Mouse (Mus musculus): ENCODE results near the gene Atg7.

The Atg7 gene

DNA sequence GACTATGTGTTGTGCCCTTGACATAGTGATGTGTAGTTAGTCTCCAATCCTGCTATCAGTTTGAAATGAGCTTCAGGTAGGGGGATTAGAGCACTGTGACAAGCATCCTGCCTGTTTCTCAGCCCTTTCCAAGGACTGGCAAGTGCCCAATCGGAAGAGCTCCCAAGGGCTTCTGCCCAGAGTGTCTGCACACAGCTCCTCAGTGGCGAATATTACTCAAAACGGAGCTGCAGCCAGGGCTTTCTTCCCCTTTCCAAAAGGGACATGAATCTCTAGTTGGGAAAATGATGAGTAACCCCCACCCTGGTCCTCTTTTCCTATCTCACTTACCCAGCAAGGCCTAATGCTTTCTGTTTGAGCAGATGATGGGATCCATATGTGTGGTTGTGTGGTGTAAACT lies 90.8 kb downstream of the Atg7 start:
- no peak for DNase-seq (ENCODE audit: low read depth, low spot score)

GRCm38 (mm10) chr6:114735054-114735453 lies 92.2 kb downstream of the Atg7 start:
- DNase-seq (ENCODE audit: low read depth, low spot score), result no peak

DNA sequence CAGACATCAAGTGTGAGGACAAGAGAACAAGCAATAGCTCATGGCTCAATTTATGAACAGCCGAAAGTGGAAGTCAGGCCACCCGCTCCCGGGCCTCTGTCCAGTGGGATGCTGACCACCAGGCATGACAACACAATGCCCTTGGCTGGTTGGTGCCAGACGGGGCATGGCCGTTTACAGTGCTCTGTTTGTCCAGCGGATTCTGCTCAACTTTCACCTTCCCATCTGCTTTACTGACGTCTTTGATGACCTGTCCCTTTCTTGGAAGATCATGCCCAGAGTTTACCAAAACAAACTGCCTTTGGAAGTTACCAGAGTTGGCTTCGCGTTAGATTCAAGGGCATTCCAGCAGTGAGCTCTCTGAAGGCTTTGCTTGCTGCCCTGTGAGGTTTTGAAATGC lies 93.5 kb downstream of the Atg7 start:
- DNase-seq (ENCODE audit: low read depth, low spot score), result no peak

DNA sequence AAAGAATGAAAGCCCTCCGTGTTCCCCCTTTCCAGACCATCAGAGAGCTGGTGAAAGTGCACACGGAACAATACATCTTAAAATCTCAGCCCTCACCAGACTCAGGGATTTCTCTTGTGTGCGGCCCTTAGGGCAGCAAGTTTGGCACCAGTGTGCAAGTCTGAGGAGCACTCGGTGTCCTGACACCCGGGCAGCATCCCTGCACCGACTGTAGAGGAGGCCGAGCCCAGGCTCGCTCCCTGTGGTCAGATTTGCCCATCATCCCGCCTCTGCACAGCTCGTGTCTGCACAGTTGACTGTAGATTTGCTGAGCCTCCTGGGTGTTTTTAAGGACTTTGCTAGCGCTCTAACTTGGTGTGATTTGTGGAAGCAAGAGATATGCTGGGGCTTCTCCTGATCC lies 94.3 kb downstream of the Atg7 start:
- no peak for DNase-seq (ENCODE audit: low read depth, low spot score)

DNA sequence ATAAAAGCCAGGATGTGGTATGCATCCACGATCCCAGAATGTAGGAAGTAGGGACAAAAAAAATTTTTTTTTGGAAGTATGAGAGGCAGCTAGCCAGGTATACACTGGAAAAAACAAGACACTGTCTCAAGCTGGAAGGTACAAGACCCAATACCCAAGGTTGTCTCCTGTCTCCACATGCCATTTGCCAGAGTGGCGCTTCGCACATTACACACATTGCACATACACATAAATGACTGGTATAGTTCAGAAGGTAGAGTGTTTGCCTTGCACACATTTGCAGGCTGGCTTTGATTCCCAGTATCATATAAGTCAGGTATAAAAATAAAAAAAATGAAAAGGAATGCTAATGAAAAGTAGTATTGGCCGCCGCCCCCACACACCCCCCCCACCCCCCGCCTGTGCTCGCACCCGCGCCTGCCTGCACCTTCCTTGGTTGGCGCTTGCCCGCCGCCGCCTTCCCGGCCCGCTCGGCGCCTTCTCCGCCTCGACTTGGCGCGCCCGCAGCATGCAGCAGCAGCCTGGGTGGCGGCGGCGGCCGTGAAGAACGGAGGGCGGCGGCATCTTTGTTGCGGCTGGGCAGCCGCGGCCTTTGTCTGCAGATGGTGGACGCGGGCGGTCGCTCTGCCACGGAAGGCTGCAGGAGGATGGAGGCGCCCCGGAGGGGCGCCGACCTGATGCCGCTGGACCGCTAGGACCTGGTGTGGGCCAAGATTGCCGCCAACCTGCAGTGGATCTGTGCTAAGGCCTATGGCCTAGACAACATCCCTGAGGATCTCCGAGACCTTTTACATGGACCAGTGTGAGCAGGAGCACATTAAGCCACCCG lies 95.2 kb downstream of the Atg7 start:
- DNase-seq (ENCODE audit: low read depth, low spot score), result no peak

DNA sequence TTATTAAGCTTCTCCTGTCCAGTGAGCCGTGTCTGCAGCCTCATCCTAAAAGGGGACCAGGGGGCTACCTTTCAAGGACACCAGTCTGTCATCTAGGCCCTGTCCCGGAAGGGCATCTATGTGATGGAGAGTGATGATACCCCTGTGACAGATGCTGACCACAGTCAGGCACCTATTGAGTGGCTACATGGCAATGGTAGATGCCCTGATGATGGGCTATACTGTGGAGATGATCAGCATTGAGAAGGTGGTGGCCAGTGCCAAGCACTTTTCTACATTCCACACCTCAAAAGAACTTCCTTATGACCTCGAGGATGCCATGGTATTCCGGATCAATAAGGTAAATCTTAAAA lies 95.8 kb downstream of the Atg7 start:
- DNase-seq (ENCODE audit: low read depth, low spot score), result no peak

- DNase-seq (ENCODE audit: low read depth, low spot score), result no peak
These were observed 99.5 kb downstream of the Atg7 start for GRCm38 (mm10) chr6:114742209-114743003.

- no peak for DNase-seq (ENCODE audit: low read depth, low spot score)
These were observed 100.2 kb downstream of the Atg7 start for GRCm38 (mm10) chr6:114743126-114743525.

DNA sequence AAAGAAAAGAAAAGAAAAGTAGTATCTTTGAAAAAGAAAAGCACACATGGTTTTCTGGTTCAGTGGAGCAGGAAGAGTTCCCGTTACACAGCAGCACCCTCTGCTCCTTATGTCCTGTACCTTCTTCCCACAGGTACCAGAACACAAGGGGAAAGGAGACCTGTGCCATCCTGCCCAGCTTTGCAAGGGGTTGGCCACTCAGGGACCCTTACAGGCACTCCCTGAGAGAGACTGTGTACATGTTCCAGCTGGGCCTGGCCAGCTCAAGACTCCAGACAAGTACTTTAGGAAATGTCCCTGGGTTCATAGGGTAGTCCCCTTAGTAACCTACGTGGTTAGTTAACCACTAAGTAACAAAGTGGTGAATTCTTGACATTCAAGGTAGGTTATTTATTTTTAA lies 100.9 kb downstream of the Atg7 start:
- no peak for DNase-seq (ENCODE audit: low read depth, low spot score)

- no peak for DNase-seq (ENCODE audit: low read depth, low spot score)
These were observed 103.6 kb downstream of the Atg7 start for GRCm38 (mm10) chr6:114746439-114746974.

DNA sequence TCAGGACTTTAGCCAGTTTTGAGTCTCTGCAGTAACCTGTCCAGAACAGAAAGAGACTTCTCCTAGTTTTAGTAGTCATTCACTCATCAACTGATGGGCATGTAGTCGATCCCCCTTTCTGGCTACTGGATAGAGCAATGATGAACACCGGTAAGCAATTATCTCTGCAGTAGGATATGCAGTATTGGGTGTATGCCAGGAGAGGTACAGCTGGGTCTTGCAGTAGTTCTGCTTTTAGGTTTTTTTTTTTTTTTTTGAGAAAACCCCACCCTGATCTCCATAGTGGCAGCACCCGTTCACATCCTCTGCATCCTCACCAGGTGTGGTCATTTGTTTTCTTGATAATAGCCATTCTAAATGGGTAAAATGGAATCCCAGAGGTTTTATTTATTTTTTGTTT lies 105.5 kb downstream of the Atg7 start:
- no peak for DNase-seq (ENCODE audit: low read depth, low spot score)

DNA sequence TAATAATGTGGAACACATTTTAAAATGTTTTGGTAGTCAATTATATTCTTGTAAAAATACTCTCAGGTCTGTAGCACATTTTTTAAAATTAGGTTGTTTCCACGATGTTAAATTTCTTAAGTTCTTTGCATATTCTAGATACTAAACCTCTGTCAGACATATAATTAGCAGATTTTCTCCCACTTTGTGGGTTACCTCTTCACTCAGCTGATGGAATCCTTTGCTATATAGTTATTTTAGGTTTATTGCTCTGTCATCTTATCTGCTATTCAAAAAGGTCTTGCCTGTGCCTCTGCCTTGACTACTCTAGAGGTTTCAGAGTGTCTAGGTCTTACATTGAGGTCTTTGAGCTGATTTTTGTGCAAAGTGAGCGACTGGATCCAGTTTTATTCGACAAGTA lies 106.0 kb downstream of the Atg7 start:
- no peak for DNase-seq (ENCODE audit: low read depth, low spot score)

DNA sequence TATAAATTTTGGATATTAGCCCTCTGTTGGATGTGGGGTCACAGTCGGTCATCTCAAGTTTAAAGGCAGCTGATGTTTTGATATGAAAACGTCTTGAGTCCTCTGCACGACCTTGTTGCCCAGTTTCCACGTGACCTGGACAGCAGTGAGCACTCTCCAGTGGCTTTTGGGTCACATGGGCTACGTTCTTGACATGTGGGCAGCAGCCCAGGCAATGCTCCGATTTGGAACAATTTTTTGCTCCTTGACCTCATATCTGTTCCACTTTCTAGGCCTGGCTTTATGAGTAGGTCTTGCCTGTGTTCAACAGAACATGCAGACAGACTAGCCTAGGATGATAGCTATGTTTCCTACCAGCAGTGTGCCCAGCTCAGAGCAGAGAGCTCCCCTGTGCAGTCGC lies 115.9 kb downstream of the Atg7 start:
- no peak for DNase-seq (ENCODE audit: low read depth, low spot score)

DNA sequence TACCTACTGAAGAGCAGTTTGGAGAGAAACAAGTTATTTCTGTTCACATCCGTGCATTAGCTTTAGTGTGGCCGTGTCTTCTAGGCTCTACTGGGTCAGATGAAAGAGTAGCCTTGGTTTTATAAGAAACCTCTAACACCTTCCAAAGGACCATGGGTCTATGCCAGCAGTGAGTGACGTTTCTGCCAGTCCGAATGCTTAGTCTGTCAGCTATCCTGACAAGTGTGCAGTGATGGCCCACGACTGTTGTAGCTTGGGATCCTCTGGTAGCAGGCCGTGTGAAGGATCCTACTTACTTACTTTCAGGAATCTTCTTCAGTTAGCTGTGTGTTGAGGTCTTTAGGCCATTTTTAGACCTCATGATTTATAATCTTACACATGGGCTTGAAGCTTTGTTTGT lies 123.4 kb downstream of the Atg7 start:
- DNase-seq (ENCODE audit: low read depth, low spot score), result no peak

DNA sequence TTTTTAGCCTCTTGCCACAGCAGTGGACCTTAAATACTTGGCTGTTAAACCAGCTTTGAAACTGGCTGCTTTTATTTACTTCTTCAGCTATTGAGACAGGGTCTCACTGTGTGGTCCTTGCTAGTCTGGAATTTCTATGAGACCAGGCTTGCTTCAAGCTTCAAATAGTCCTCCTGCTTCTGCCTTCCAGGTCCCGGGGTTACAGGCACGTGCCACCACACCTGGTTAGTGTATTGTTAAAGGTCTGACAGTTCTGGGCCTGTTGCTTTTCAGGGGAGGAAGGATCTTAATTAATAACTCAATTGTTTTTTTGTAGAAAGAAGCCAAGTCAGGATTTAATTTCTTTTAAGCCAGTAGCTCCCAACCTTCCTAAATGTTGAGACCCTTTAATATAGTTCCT lies 124.8 kb downstream of the Atg7 start:
- DNase-seq (ENCODE audit: low read depth, low spot score), result no peak

DNA sequence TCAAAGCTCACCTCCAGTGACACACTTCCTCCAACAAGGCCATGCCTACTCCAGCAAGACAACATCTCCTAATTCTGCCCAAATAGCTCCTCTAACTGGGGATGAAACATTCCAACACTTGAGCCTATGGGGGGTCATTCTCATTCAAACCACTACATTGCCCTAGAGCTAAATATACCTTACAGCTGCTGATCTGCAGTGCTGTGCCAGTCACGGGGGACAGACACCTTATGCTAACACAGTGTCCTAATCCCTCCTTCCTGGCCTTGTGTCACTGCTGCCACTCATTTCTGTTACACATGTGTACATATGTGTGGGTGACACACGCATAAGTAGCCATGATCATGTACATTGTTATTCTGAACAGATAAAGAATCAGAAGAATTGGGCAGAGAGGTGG lies 127.4 kb downstream of the Atg7 start:
- DNase-seq (ENCODE audit: low read depth, low spot score), result no peak

- no peak for DNase-seq (ENCODE audit: low read depth, low spot score)
These were observed 128.6 kb downstream of the Atg7 start for GRCm38 (mm10) chr6:114771502-114771901.

- no peak for DNase-seq (ENCODE audit: low read depth, low spot score)
These were observed 132.3 kb downstream of the Atg7 start for GRCm38 (mm10) chr6:114775210-114775609.

DNA sequence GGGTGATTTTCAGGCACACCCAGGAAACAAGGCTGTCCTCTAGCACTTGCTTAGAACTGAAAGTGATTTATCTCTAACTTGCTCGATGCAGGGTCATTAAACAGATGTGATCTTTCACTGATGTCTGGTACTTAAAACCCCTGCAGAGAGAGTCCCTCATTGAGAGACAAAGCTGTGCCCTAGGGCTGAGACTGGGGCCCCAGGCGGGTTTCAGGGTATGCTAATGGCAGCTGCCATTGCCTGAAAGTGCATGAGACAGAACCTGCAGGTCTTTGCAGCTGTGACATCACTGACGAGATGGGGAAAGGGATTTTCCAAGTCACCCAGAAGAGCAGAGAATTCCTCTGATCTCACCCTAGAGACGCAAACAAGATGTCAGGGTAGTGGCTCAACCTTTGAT lies 135.0 kb downstream of the Atg7 start:
- no peak for DNase-seq (ENCODE audit: low read depth, low spot score)

DNA sequence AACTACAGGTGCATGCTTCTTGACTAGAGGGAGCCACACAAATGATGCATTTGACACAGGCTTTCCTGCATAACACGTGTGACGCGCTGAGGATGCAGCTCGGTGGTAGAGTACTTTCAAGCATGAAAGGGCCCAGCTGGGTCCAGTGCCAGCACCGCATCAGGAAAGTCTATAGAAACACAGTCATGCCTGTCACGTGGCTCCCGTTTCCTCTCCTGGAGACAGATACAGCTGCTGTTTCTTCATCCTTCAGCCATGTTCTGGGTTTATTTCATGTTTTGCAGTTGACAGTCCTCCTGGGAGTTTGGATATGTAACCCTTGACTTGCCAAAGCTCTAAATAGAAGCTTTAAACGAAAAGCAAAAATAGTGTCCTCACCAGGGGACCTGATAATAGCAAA lies 135.8 kb downstream of the Atg7 start:
- DNase-seq (ENCODE audit: low read depth, low spot score), result no peak

DNA sequence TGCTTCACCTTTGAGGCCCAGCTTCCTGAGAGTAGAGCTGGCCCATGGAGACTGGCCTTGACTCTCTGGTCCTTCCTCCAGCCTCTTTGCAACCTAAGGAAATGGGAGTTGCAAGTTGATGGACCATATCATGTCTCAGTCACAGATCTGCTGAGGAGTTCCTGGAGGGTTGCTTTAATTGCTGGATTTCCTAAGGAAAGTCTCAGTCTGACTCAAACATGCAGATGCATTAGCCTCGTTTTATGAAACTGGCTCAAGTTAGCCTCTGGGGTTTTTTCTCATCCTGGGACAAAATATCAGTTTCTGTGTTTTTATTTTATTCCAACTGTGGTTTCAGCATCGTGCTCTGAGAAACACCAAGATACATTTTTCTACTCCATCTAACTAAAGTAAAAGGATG lies 137.7 kb downstream of the Atg7 start:
- no peak for DNase-seq (ENCODE audit: low read depth, low spot score)

- no peak for DNase-seq (ENCODE audit: low read depth, low spot score)
These were observed 138.7 kb downstream of the Atg7 start for GRCm38 (mm10) chr6:114781415-114782240.
